Mouse (Mus musculus) Patski (cell line): ENCODE measurements at regions not wholly inside any gene's neighbourhood (a gene's known extent, or its start where the extent isn't known, plus 50 kb on each side); places are given as distances from the start of the nearest gene placed in this dataset.
A peak's percentile ranks its signal among the peaks of the same experiment; 100 is the strongest.

Experiments
- ATAC-seq: fragments of 100-300 bp; one replicate; pipeline ENCODE4 v1.8.0; 2021
- CTCF ChIA-PET: fragments of 350-600 bp; sonication (Branson Sonifier 250); formaldehyde crosslinking; loops from one replicate; lab custom pipeline; 2022; ENCODE audit warnings: inconsistent platforms; lab: Charles Lee
- POLR2A ChIA-PET: fragments of 350-600 bp; sonication (Branson Sonifier 250); formaldehyde crosslinking; loops from one replicate; lab custom pipeline; 2022; ENCODE audit warnings: antibody characterized with exemption, inconsistent platforms; lab: Charles Lee
- DNase-seq: peaks from one replicate; pipeline ENCODE4 v3.0.0-alpha.2; 2011; ENCODE audit warnings: low read depth, low spot score
- H3K27me3 ChIP-seq: fragments of 371-371 bp; one replicate; pipeline ENCODE4 v1.5.1; 2021
- CTCF ChIP-seq: fragments of 100-300 bp; IDR thresholded peaks from one replicate; pipeline ENCODE4 v1.5.1; 2021
- in situ Hi-C: fragments of 300-500 bp; cut with MboI; formaldehyde crosslinking; loops from 3 replicates; pipeline ENCODE4 v1.11.1; 2018; ENCODE audit warnings: low pct_unique_long_range_greater_than_20kb, mixed read lengths

GRCm38 (mm10) chr12:35681864-35682449 lies 147.1 kb upstream of the Ahr start:
- CTCF ChIA-PET = no interaction called here
- H3K27me3 ChIP-seq = no peaks in the 10 kb centered on the region
- POLR2A ChIA-PET = no interaction called here
- in situ Hi-C loops = no loop called here
- TF ChIP-seq CTCF = no peak
- ATAC-seq = no peak
- no peak for DNase-seq

GRCm38 (mm10) chr12:35679903-35680302 lies 145.1 kb upstream of the Ahr start:
- H3K27me3 ChIP-seq = no peaks in the 10 kb centered on the region
- POLR2A ChIA-PET = no interaction called here
- CTCF ChIA-PET = interaction anchor here (1.4 kb wide), 1 partner anchor 151 kb away, joined by 4 read pairs; no protein-coding TSS in a partner anchor
- ATAC-seq (no peak), DNase-seq (no peak)
- in situ Hi-C loops = loop anchor here (10.0 kb wide), 2 partner anchors 155 to 455 kb away; no protein-coding TSS in a partner anchor
- TF ChIP-seq CTCF = no peak

- CTCF ChIA-PET = no interaction called here
- DNase-seq = no peak
- no peak for ATAC-seq
- no peak for TF ChIP-seq CTCF
- in situ Hi-C loops = loop anchor here (10.0 kb wide), 2 partner anchors 156 to 454 kb away; no protein-coding TSS in a partner anchor
- POLR2A ChIA-PET = no interaction called here
- no peaks in the 10 kb centered on the region for H3K27me3 ChIP-seq
Measured at GRCm38 (mm10) chr12:35679025-35679424, 144.2 kb upstream of the Ahr start.

- POLR2A ChIA-PET = no interaction called here
- no peak for DNase-seq
- peak; percentile 59 for TF ChIP-seq CTCF
- H3K27me3 ChIP-seq = no peaks in the 10 kb centered on the region
- in situ Hi-C loops = loop anchor here (5.0 to 10.0 kb wide), 3 partner anchors 142 to 450 kb away; no protein-coding TSS in a partner anchor
- no peak for ATAC-seq
- CTCF ChIA-PET = interaction anchor here (0.7 to 1.7 kb wide), 7 partner anchors 9 to 366 kb away, joined by 3 to 4 read pairs (median 3); no protein-coding TSS in a partner anchor
Measured at GRCm38 (mm10) chr12:35674487-35674886, 139.6 kb upstream of the Ahr start.

GRCm38 (mm10) chr12:35670980-35671379 lies 136.1 kb upstream of the Ahr start:
- POLR2A ChIA-PET = no interaction called here
- in situ Hi-C loops = loop anchor here (5.0 to 10.0 kb wide), 3 partner anchors 139 to 446 kb away; no protein-coding TSS in a partner anchor

GRCm38 (mm10) chr12:35668716-35669115 lies 133.9 kb upstream of the Ahr start:
- no peak for ATAC-seq
- DNase-seq = no peak
- ChIA-PET CTCF (no interaction called here), POLR2A (no interaction called here)
- in situ Hi-C loops = no loop called here
- no peak for TF ChIP-seq CTCF
- no peaks in the 10 kb centered on the region for H3K27me3 ChIP-seq

More at GRCm38 (mm10) chr12:35670980-35671379, 136.1 kb upstream of the Ahr start:
- CTCF ChIA-PET = no interaction called here
- no peak for TF ChIP-seq CTCF
- ATAC-seq (no peak), DNase-seq (no peak)
- no peaks in the 10 kb centered on the region for H3K27me3 ChIP-seq

GRCm38 (mm10) chr12:35667705-35668104 lies 132.9 kb upstream of the Ahr start:
- CTCF ChIA-PET = no interaction called here
- no peak for TF ChIP-seq CTCF
- no peak for DNase-seq
- no peaks in the 10 kb centered on the region for H3K27me3 ChIP-seq
- POLR2A ChIA-PET = no interaction called here
- ATAC-seq = no peak
- in situ Hi-C loops = no loop called here

- in situ Hi-C loops = no loop called here
- TF ChIP-seq CTCF = no peak
- DNase-seq = no peak
- H3K27me3 ChIP-seq = no peaks in the 10 kb centered on the region
- CTCF ChIA-PET = no interaction called here
- ATAC-seq = no peak
- POLR2A ChIA-PET = no interaction called here
Measured at GRCm38 (mm10) chr12:35667218-35667617, 132.4 kb upstream of the Ahr start.

- ChIA-PET CTCF (no interaction called here), POLR2A (interaction anchor here (1.0 kb wide), 1 partner anchor 203 kb away, joined by 3 read pairs; no protein-coding TSS in a partner anchor)
- no peak for TF ChIP-seq CTCF
- no peaks in the 10 kb centered on the region for H3K27me3 ChIP-seq
- DNase-seq (no peak), ATAC-seq (no peak)
- in situ Hi-C loops = no loop called here
Measured at GRCm38 (mm10) chr12:35666062-35666461, 131.2 kb upstream of the Ahr start.

- in situ Hi-C loops = no loop called here
Measured at GRCm38 (mm10) chr12:35663062-35663461, 128.2 kb upstream of the Ahr start.

GRCm38 (mm10) chr12:35656563-35656962 lies 121.7 kb upstream of the Ahr start:
- DNase-seq (no peak), ATAC-seq (no peak)
- no peak for TF ChIP-seq CTCF
- ChIA-PET CTCF (no interaction called here), POLR2A (no interaction called here)
- H3K27me3 ChIP-seq = no peaks in the 10 kb centered on the region
- in situ Hi-C loops = no loop called here

More at GRCm38 (mm10) chr12:35663062-35663461, 128.2 kb upstream of the Ahr start:
- H3K27me3 ChIP-seq = no peaks in the 10 kb centered on the region
- ChIA-PET CTCF (no interaction called here), POLR2A (no interaction called here)
- no peak for TF ChIP-seq CTCF
- DNase-seq = no peak
- no peak for ATAC-seq
